Mouse (Mus musculus): ENCODE measurements around the gene Rapgef1. TPM values are rescaled to one million over a fixed set of nuclear protein-coding genes. Genes with fewer than 3 reads are reported as not detected.

Rapgef1 gene
- polyA plus RNA-seq, 1 experiment: 132 TPM

- 59% methylated on average over 8 of the region's 8 CpGs for WGBS
- no peak for TF ChIP-seq POLR2A (IDR thresholded peaks at IDR 0.05; ENCODE audit: control insufficient read depth, extremely low read depth, insufficient read depth, low read length, poor library complexity)
- TF ChIP-seq CTCF (IDR thresholded peaks at IDR 0.05; ENCODE audit: borderline replicate concordance, control insufficient read depth, extremely low read depth, insufficient read depth, low read length, poor library complexity): no peak
- Histone ChIP-seq H3K4me1 (replicated peaks; ENCODE audit: control insufficient read depth, insufficient read depth, low read length) (no peaks in the 10 kb centered on the region), H3K36me3 (ENCODE audit: control insufficient read depth, insufficient read depth, low read length) (no peaks in the 10 kb centered on the region), H3K27ac (ENCODE audit: control insufficient read depth, insufficient read depth, low read length) (no peak overlapping the region), H3K27me3 (ENCODE audit: control insufficient read depth, insufficient read depth, low read length) (no peaks in the 10 kb centered on the region), H3K4me3 (ENCODE audit: control insufficient read depth, insufficient read depth, low read length) (no peak overlapping the region)
- DNase-seq: no peak
Measured at GRCm38 (mm10) chr2:29586017-29586702, 33.4 kb upstream of the Rapgef1 start.

GRCm38 (mm10) chr2:29588006-29588405 is 31.5 kb upstream of the Rapgef1 start:
- TF ChIP-seq CTCF (IDR thresholded peaks at IDR 0.05; ENCODE audit: borderline replicate concordance, control insufficient read depth, extremely low read depth, insufficient read depth, low read length, poor library complexity): no peak
- TF ChIP-seq POLR2A (IDR thresholded peaks at IDR 0.05; ENCODE audit: control insufficient read depth, extremely low read depth, insufficient read depth, low read length, poor library complexity): no peak
- H3K4me1 ChIP-seq (replicated peaks; ENCODE audit: control insufficient read depth, insufficient read depth, low read length): no peaks in the 10 kb centered on the region
- WGBS: 66% methylated on average over 4 of the region's 4 CpGs
- H3K4me3 ChIP-seq (ENCODE audit: control insufficient read depth, insufficient read depth, low read length): no peak overlapping the region
- no peaks in the 10 kb centered on the region for H3K27me3 ChIP-seq (ENCODE audit: control insufficient read depth, insufficient read depth, low read length)
- H3K36me3 ChIP-seq (ENCODE audit: control insufficient read depth, insufficient read depth, low read length): no peaks in the 10 kb centered on the region
- no peak overlapping the region for H3K27ac ChIP-seq (ENCODE audit: control insufficient read depth, insufficient read depth, low read length)
- no peak for DNase-seq

- Histone ChIP-seq H3K4me3 (ENCODE audit: control insufficient read depth, insufficient read depth, low read length) (no peak overlapping the region), H3K27ac (ENCODE audit: control insufficient read depth, insufficient read depth, low read length) (no peak overlapping the region), H3K36me3 (ENCODE audit: control insufficient read depth, insufficient read depth, low read length) (no peaks in the 10 kb centered on the region), H3K4me1 (replicated peaks; ENCODE audit: control insufficient read depth, insufficient read depth, low read length) (no peaks in the 10 kb centered on the region), H3K27me3 (ENCODE audit: control insufficient read depth, insufficient read depth, low read length) (no peaks in the 10 kb centered on the region)
- TF ChIP-seq POLR2A (IDR thresholded peaks at IDR 0.05; ENCODE audit: control insufficient read depth, extremely low read depth, insufficient read depth, low read length, poor library complexity) (no peak), CTCF (IDR thresholded peaks at IDR 0.05; ENCODE audit: borderline replicate concordance, control insufficient read depth, extremely low read depth, insufficient read depth, low read length, poor library complexity) (no peak)
- DNase-seq: no peak
- 45% methylated on average over 10 of the region's 10 CpGs for WGBS
Measured at GRCm38 (mm10) chr2:29589266-29589665, 30.3 kb upstream of the Rapgef1 start.

DNA sequence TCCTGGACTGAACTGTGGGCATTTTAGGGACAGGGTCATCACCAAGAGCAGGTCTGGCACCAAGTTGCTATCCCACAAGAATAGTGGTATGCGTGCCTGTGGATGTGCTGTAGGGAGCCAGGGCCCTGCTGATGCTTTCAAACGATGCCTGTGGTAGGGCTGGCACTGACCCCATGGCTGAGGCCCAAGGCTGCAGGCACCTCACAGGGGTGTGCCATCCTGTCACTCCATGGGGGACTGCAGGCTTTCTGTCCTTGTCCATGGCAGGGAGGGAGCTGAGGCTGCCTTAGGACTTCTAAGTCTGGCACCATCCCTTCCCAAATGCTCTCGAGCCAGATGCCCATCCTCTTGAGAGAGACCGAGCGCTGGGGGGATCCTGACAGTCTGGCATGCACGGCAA is 27.9 kb upstream of the Rapgef1 start:
- WGBS: 90% methylated on average over 6 of the region's 6 CpGs
- Histone ChIP-seq H3K4me1 (replicated peaks; ENCODE audit: control insufficient read depth, insufficient read depth, low read length) (no peaks in the 10 kb centered on the region), H3K4me3 (ENCODE audit: control insufficient read depth, insufficient read depth, low read length) (no peak overlapping the region), H3K27ac (ENCODE audit: control insufficient read depth, insufficient read depth, low read length) (no peak overlapping the region), H3K27me3 (ENCODE audit: control insufficient read depth, insufficient read depth, low read length) (no peaks in the 10 kb centered on the region), H3K36me3 (ENCODE audit: control insufficient read depth, insufficient read depth, low read length) (no peaks in the 10 kb centered on the region)
- DNase-seq: no peak
- TF ChIP-seq POLR2A (IDR thresholded peaks at IDR 0.05; ENCODE audit: control insufficient read depth, extremely low read depth, insufficient read depth, low read length, poor library complexity): no peak
- TF ChIP-seq CTCF (IDR thresholded peaks at IDR 0.05; ENCODE audit: borderline replicate concordance, control insufficient read depth, extremely low read depth, insufficient read depth, low read length, poor library complexity): no peak

- DNase-seq: no peak
- H3K4me3 ChIP-seq (ENCODE audit: control insufficient read depth, insufficient read depth, low read length): no peak overlapping the region
- no peak overlapping the region for H3K27ac ChIP-seq (ENCODE audit: control insufficient read depth, insufficient read depth, low read length)
- no peaks in the 10 kb centered on the region for H3K27me3 ChIP-seq (ENCODE audit: control insufficient read depth, insufficient read depth, low read length)
- H3K36me3 ChIP-seq (ENCODE audit: control insufficient read depth, insufficient read depth, low read length): no peaks in the 10 kb centered on the region
- no peaks in the 10 kb centered on the region for H3K4me1 ChIP-seq (replicated peaks; ENCODE audit: control insufficient read depth, insufficient read depth, low read length)
- 71% methylated on average over 8 of the region's 8 CpGs for WGBS
- TF ChIP-seq CTCF (IDR thresholded peaks at IDR 0.05; ENCODE audit: borderline replicate concordance, control insufficient read depth, extremely low read depth, insufficient read depth, low read length, poor library complexity) (no peak), POLR2A (IDR thresholded peaks at IDR 0.05; ENCODE audit: control insufficient read depth, extremely low read depth, insufficient read depth, low read length, poor library complexity) (no peak)
Measured at GRCm38 (mm10) chr2:29592537-29592936, 27.0 kb upstream of the Rapgef1 start.

DNA sequence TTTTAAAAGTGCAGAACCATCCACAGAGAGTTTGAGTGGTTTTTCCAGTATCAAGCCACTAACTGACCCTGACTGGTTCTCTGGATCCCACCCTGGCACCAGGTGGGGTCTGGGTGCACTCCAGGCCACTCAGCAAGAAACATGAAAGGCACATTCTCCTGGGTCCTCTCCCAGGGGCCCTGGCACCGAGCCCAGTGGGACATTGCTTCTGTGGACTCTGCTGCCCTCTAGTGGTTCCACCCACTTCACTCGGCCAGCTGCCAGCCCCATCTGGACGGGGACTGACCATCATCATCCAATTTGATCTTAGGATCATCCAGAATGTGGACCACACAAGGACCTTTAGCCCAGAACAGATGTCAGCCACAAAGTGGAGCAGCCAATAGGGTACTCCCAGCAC is 15.6 kb upstream of the Rapgef1 start:
- H3K4me1 ChIP-seq (replicated peaks; ENCODE audit: control insufficient read depth, insufficient read depth, low read length): peaks cover 2% of the 10 kb centered on the region; the same call in 1 of the 2 replicates
- no peaks in the 10 kb centered on the region for H3K36me3 ChIP-seq (ENCODE audit: control insufficient read depth, insufficient read depth, low read length)
- H3K27me3 ChIP-seq (ENCODE audit: control insufficient read depth, insufficient read depth, low read length): no peaks in the 10 kb centered on the region
- no peak overlapping the region for H3K4me3 ChIP-seq (ENCODE audit: control insufficient read depth, insufficient read depth, low read length)
- H3K27ac ChIP-seq (ENCODE audit: control insufficient read depth, insufficient read depth, low read length): no peak overlapping the region
- DNase-seq: peak; percentile 61
- WGBS: 1% methylated on average over 3 of the region's 3 CpGs
- peak; percentile 88 for TF ChIP-seq CTCF (IDR thresholded peaks at IDR 0.05; ENCODE audit: borderline replicate concordance, control insufficient read depth, extremely low read depth, insufficient read depth, low read length, poor library complexity)
- TF ChIP-seq POLR2A (IDR thresholded peaks at IDR 0.05; ENCODE audit: control insufficient read depth, extremely low read depth, insufficient read depth, low read length, poor library complexity): no peak

Data from thymus, adult 2 months (tissue).